Mouse (Mus musculus) forebrain, embryonic 10.5 days (tissue): ENCODE measurements around the gene Rpl27a. TPM values are rescaled to one million over a fixed set of nuclear protein-coding genes. Genes with fewer than 3 reads are reported as not detected.

Experiments
- DNase-seq: peaks from one replicate; pipeline ENCODE4 v3.0.0-alpha.2; 2017; ENCODE audit warnings: low spot score; ENCODE audit errors: extremely low spot score
- H3K27ac ChIP-seq: fragments of 300-500 bp; sonication (generic); 2 replicates; pipeline ENCODE4 v1.5.1; 2016; ENCODE audit warnings: mild to moderate bottlenecking
- H3K27me3 ChIP-seq: fragments of 300-500 bp; sonication (generic); 2 replicates; pipeline ENCODE4 v1.6.1; 2016; ENCODE audit warnings: mild to moderate bottlenecking; ENCODE audit not compliant: poor library complexity, severe bottlenecking
- H3K36me3 ChIP-seq: fragments of 300-500 bp; sonication (generic); replicated peaks from 2 replicates; pipeline ENCODE4 v1.6.1; 2016; ENCODE audit warnings: mild to moderate bottlenecking, moderate library complexity
- H3K4me1 ChIP-seq: fragments of 300-500 bp; sonication (generic); 2 replicates; pipeline ENCODE4 v1.6.1; 2016
- H3K4me3 ChIP-seq: fragments of 300-500 bp; sonication (generic); 2 replicates; pipeline ENCODE4 v1.5.1; 2016; ENCODE audit warnings: mild to moderate bottlenecking, moderate library complexity
- H3K9me3 ChIP-seq: fragments of 300-500 bp; sonication (generic); 2 replicates; pipeline ENCODE4 v1.6.1; 2016; ENCODE audit warnings: mild to moderate bottlenecking, moderate library complexity
- WGBS: fragments of 180-500 bp; shearing (Covaris S2); methylation state at CpG from one replicate; pipeline ENCODE4 v1.1.7; 2016; 5-methylcytosine and 5-hydroxymethylcytosine counted together
- polyA plus RNA-seq: library from polyadenylated mRNA; unstranded; fragments of >200 nt; fragmentation: Nextera tagmentation; extraction: Ambion mirVana; gene quantifications from 2 replicates; pipeline ENCODE4 v1.2.1, GENCODE M21; 2016

Rpl27a gene
- polyA plus RNA-seq, 1 experiment from 2014 or later, result 133 TPM

DNA sequence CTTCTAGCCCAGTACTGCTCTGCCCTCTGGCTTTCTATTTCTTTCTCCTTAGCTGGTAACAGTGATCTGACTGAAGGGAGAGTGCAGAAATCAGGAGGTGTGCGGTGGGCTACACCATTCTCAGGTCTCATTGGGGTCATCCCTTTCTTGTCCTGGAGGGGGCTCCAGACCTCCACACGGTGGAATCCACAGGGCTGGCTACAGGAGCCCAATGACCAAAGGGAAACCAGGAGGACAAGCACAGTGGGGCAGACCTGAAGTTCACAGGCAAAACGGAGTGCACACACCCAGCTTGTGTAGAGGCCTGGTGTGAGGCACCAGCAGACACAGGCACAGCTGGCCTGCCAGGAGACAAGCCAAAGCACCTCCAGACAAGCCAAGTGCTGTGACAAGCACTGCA, 9.4 kb downstream of the Rpl27a start:
- no peak overlapping the region for H3K4me3 ChIP-seq
- 24% methylated on average over 3 of the region's 3 CpGs for WGBS
- H3K4me1 ChIP-seq, result no peaks in the 10 kb centered on the region; the same call in 1 of the 2 replicates
- H3K27me3 ChIP-seq, result no peaks in the 10 kb centered on the region
- H3K36me3 ChIP-seq, result peaks cover 87% of the 10 kb centered on the region
- H3K9me3 ChIP-seq, result no peaks in the 10 kb centered on the region
- peak; percentile 60 for DNase-seq
- no peak overlapping the region for H3K27ac ChIP-seq

DNA sequence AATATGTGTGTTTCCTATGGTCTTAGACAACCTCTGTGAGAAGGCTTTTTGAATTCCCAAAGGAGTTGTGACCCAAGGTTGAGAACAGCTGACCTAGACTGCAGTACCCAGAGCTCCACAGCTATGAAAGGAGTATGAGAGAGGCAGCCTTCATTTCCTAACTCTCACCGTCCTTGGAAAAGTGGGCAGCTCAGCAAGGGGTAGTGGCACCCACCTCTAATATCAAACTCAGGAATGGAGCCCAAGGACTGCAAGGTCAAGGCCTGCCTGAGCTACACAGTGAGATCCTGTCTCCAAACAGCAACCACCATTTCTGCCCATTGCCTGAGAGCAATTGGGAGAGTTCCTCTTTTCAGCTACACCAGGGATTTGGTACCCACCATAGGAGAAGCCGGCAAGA, 10.8 kb downstream of the Rpl27a start:
- H3K36me3 ChIP-seq, result peaks cover 82% of the 10 kb centered on the region
- H3K9me3 ChIP-seq, result no peaks in the 10 kb centered on the region
- H3K27ac ChIP-seq, result no peak overlapping the region
- no peaks in the 10 kb centered on the region; the same call in 1 of the 2 replicates for H3K4me1 ChIP-seq
- WGBS, result 90% methylated on average over 2 of the region's 2 CpGs
- DNase-seq, result no peak
- H3K4me3 ChIP-seq, result no peak overlapping the region
- H3K27me3 ChIP-seq, result no peaks in the 10 kb centered on the region

DNA sequence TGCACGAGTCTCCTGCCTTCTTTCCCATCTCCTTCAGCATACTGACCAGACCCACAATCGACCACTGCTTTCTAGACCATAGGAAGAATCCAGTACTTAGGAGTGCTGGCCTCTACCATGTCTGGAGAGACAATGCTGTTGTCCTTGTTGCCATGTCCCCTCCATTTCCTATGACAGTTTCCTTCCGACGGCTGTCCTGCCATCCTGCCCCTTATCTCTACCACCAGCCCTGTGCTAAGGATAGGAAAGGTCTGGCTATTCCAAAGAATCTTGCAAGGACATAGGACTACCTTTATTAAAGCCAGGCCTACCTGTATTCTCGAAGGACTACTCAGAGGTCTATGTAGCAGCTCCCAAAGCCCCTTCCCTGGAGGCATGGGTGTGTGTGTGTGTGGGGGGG, 12.6 kb downstream of the Rpl27a start:
- DNase-seq, result no peak
- H3K27me3 ChIP-seq, result no peaks in the 10 kb centered on the region
- peaks cover 79% of the 10 kb centered on the region for H3K36me3 ChIP-seq
- no peak overlapping the region for H3K4me3 ChIP-seq
- no peak overlapping the region for H3K27ac ChIP-seq
- H3K4me1 ChIP-seq, result no peaks in the 10 kb centered on the region; the same call in 1 of the 2 replicates
- 89% methylated on average over 5 of the region's 5 CpGs for WGBS
- no peaks in the 10 kb centered on the region for H3K9me3 ChIP-seq

DNA sequence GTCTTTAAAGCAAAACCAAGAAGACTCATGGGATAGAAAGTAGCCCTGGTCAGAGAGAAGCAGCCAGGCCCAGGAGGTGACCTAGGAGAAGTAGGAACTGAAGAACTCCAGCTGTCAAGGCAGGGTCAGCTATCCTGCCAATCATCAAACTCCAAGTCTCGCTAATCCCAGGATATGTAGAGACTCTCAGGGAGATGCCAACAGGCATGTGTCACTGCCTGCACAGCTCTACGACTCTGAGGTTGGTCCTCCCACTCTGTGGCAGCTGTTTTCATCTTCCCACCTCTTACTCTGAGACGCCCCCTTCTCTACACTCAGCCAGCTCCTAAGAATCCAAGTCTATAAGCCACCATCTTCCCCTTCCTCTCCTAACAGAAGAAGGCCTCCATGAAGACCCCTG, 13.7 kb downstream of the Rpl27a start:
- H3K27me3 ChIP-seq, result no peaks in the 10 kb centered on the region
- H3K4me3 ChIP-seq, result no peak overlapping the region
- H3K9me3 ChIP-seq, result no peaks in the 10 kb centered on the region
- no peak for DNase-seq
- H3K27ac ChIP-seq, result no peak overlapping the region
- H3K4me1 ChIP-seq, result no peaks in the 10 kb centered on the region
- 84% methylated on average over 3 of the region's 3 CpGs for WGBS
- H3K36me3 ChIP-seq, result peaks cover 73% of the 10 kb centered on the region

DNA sequence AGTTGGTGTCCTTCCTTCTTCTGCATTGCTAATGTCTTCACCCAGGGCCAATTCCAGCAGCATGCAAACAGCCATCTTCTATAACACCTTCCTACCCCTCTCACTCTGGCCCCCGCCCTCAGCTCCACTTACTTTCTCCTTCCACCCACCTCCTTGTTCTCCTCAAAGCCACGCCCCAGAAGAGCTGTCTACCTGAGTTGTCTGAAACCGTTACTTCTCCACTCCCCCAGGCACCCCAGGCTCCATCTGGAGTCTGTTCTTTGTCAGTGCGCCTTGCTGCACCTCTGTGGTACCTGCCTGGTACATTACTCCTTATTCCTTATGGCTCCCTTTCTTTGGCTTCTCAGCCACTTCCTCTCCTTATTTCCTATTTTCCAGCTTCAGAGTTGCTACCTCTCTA, 14.2 kb downstream of the Rpl27a start:
- Histone ChIP-seq H3K36me3 (peaks cover 71% of the 10 kb centered on the region), H3K27ac (no peak overlapping the region), H3K4me3 (no peak overlapping the region), H3K4me1 (no peaks in the 10 kb centered on the region), H3K9me3 (no peaks in the 10 kb centered on the region), H3K27me3 (no peaks in the 10 kb centered on the region)
- WGBS, result 87% methylated on average over 4 of the region's 4 CpGs
- no peak for DNase-seq

DNA sequence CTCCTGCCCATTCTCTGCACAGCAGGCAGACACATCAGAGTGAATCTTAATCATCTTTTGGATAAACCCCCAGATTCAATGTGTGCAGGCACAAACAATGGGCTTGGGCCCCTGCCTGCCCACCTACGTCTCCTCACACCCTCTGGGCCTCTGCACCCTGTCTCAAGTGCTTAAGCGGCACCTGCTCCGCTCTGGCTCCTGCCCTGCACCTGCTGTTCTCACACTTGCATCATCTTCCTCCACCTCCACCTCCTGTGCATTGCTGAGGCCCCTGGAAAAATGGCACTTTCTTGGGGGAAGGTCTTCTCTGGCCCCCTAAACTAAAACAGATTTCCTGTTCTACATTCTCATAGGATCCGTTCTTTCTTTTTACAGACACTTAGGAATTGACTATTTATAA, 14.9 kb downstream of the Rpl27a start:
- Histone ChIP-seq H3K9me3 (no peaks in the 10 kb centered on the region), H3K36me3 (peaks cover 75% of the 10 kb centered on the region), H3K27ac (no peak overlapping the region), H3K4me3 (no peak overlapping the region), H3K27me3 (no peaks in the 10 kb centered on the region), H3K4me1 (no peaks in the 10 kb centered on the region)
- no peak for DNase-seq
- WGBS, result 90% methylated on average over 4 of the region's 4 CpGs

DNA sequence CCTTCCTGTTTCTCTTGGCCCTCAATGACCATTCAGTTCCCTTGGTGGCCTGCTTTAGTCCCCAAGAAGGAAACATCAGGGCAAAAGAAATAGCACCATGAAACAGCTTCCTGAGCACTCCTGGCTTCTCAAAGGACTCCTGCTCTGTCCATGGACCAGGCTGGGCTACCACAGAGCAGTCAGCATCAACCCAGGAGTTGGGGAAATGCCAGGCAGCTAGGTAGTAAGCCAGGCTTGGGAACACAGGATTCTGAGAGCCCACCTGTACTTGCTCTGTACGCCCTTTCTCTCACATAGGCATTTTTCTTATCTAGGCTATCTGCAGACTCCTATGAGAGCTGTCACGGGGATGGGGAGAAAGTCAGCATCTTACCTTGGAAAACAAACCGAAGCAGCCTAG, 16.0 kb downstream of the Rpl27a start:
- WGBS, result 92% methylated on average over 3 of the region's 3 CpGs
- no peaks in the 10 kb centered on the region for H3K9me3 ChIP-seq
- H3K27ac ChIP-seq, result no peak overlapping the region
- H3K36me3 ChIP-seq, result peaks cover 78% of the 10 kb centered on the region
- H3K4me1 ChIP-seq, result no peaks in the 10 kb centered on the region
- H3K4me3 ChIP-seq, result no peak overlapping the region
- no peak for DNase-seq
- H3K27me3 ChIP-seq, result no peaks in the 10 kb centered on the region

DNA sequence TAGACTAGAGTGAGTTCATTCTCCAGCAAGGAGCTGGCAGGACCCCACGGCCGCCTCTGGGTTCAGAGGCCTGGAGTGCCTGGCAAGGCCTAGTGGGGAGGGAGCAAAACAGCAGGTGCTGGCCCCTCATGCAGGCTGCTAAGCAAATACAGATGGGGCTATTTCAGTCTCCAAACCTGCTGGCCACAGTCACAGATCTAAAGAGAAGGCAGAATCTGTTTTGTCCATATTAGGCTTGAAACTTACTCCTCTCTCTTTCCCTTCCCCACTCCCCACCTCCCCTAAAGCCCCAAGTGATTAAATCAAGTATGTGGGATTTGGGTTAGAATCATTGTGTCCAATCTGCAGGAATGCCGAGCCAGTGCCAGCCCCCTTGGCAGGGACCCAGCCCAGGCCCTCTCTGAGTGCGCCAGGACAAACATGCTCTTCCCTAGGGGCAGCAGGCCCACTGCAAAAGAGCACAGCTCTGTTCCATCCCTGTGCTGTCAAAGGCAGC, 17.6 kb downstream of the Rpl27a start:
- peak overlapping the region; percentile 37; the same call in 1 of the 2 replicates for H3K27ac ChIP-seq
- no peaks in the 10 kb centered on the region for H3K9me3 ChIP-seq
- DNase-seq, result no peak
- H3K27me3 ChIP-seq, result no peaks in the 10 kb centered on the region
- no peak overlapping the region for H3K4me3 ChIP-seq
- no peaks in the 10 kb centered on the region for H3K4me1 ChIP-seq
- peaks cover 67% of the 10 kb centered on the region for H3K36me3 ChIP-seq
- 69% methylated on average over 4 of the region's 4 CpGs for WGBS

DNA sequence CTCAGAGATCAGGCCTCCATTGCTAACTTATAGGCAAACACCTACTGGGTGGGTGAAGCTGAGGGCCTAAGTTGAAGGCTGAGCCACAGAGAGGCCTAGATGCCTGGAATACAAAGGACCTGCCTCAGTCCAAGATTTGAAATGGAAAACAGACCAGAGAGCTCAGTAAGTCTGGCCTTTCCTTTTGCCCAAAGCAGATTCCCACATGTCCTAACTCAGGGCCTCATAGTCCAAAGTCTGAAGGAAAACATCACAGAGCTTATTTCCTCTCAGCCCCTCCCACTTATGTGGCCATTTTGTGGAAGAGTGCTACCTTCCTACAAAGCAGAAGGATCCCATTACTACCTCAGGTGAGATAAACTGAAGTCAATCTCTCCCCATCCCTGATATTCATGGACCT, 22.0 kb downstream of the Rpl27a start:
- no peaks in the 10 kb centered on the region for H3K9me3 ChIP-seq
- H3K36me3 ChIP-seq, result peaks cover 64% of the 10 kb centered on the region
- no peaks in the 10 kb centered on the region for H3K4me1 ChIP-seq
- no peak overlapping the region for H3K27ac ChIP-seq
- H3K27me3 ChIP-seq, result no peaks in the 10 kb centered on the region
- DNase-seq, result no peak
- H3K4me3 ChIP-seq, result no peak overlapping the region

DNA sequence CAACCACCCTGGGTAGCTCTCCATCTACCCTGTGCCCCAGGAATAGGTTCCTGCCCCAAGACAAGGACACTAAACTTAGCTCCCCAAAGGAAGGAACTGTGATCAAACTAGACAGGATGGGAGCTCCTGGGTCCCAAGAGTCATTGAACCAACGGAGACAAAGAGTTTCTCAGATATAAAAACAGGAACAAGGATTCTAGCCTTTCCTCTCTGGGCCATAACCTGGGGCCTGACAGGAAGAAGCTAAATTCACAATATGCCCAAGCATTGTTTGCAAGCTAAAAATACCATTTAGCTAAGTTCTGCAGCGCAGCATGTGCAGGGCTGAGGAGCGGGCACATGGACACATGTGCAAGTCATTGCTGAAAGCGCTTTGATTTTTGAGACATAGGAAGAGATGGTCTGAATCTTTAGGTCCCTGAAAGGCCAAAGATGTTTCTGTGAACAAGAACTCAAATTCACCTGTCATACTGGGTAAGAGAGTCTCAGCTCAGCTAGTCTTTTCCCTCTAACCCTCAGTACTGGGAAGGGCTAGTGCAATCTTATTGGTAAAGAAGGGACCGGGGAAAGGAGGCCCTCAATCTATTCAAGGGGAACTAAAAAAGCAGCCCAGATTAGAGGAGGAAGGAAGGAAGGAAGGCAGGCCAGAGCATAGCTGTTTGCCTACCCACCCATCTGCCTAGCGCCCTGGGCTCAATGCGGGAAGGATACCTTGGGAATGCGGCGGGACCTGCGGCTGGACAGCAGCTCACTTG, 22.8 kb downstream of the Rpl27a start:
- Histone ChIP-seq H3K4me3 (no peak overlapping the region), H3K27ac (0 out of 2 replicates have a peak overlapping the region, but pooled peaks have one; percentile 13), H3K9me3 (no peaks in the 10 kb centered on the region), H3K4me1 (no peaks in the 10 kb centered on the region), H3K27me3 (no peaks in the 10 kb centered on the region), H3K36me3 (peaks cover 56% of the 10 kb centered on the region)
- 91% methylated on average over 10 of the region's 10 CpGs for WGBS
- no peak for DNase-seq

DNA sequence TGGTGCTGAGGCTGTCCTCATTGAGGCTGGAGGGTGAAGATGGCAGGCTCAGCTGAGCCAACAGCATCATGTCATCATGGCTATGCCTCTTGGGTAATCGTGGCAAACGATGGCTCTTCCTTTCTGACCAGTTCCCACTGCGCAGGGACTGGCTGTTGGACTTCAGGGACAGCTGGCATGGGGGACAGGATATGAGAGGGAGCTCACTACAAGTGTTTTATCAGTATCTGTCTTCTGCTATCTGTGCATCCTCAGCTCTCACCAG, 23.3 kb downstream of the Rpl27a start:
- H3K36me3 ChIP-seq, result peaks cover 54% of the 10 kb centered on the region
- 0 out of 2 replicates have a peak overlapping the region, but pooled peaks have one; percentile 13 for H3K27ac ChIP-seq
- DNase-seq, result no peak
- H3K27me3 ChIP-seq, result no peaks in the 10 kb centered on the region
- H3K4me3 ChIP-seq, result no peak overlapping the region
- no peaks in the 10 kb centered on the region for H3K4me1 ChIP-seq
- WGBS, result 87% methylated on average over 3 of the region's 3 CpGs
- H3K9me3 ChIP-seq, result no peaks in the 10 kb centered on the region

DNA sequence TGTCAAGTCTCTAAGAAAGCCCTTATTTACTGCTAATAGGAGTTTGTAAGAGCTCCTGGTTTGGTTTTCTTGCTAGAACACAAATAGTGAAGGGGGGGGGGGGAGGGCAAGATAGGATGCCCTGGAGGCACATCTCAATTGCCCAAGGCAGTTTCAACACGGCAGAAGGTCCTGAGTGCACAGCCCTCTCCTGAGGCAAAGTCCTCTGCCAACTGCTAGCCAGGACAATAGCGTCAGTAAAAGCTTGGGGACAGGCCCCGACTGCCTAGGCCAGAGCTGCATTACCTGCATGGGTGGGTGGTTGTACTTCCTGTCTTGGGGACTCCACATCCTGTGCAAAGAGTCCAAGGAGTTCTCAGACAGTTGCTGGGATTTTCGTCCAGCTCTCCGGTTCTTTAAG, 25.8 kb downstream of the Rpl27a start:
- H3K4me1 ChIP-seq, result no peaks in the 10 kb centered on the region
- H3K4me3 ChIP-seq, result no peak overlapping the region
- WGBS, result 77% methylated on average over 5 of the region's 5 CpGs
- no peak for DNase-seq
- peaks cover 50% of the 10 kb centered on the region for H3K36me3 ChIP-seq
- H3K27me3 ChIP-seq, result no peaks in the 10 kb centered on the region
- H3K27ac ChIP-seq, result no peak overlapping the region
- no peaks in the 10 kb centered on the region for H3K9me3 ChIP-seq

DNA sequence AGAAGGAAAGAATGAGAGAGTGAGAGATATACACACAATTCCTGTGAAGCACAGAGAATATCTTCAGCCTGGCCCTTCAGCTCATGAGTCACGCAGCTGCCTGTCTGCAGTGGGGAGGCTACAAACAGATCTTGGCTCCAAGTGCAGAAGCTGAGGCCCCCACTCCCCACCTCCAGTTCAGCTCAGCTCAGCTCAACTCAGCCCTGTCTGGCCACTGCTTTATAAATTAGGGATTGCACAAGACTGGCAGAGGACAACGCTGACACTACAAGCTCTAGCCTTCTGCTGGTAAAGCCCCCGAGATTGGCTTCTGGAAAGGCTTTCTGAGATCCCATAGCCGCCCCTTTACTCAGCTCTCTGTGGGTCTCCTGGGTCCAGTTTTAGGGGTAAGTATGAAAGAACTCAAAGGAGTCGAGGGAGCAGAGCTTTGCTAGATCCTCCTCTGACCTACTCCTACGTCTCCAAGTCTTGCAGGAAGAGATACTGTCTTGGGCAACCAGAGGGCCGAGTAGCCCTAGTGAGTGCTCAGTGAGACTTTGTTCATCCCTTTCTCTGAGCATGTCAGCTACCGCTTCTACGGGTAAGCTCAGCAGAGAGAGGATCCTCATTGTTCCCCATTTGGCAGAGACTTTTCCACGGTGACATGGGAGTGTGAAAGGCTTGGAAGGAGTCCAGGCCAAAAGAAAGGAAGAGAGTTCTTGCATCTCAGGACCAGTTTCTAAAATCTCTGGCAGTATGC, 26.5 kb downstream of the Rpl27a start:
- 0 out of 2 replicates have a peak overlapping the region, but pooled peaks have one; percentile 48 for H3K27ac ChIP-seq
- H3K36me3 ChIP-seq, result peaks cover 51% of the 10 kb centered on the region
- 87% methylated on average over 10 of the region's 10 CpGs for WGBS
- no peak overlapping the region for H3K4me3 ChIP-seq
- no peak for DNase-seq
- H3K27me3 ChIP-seq, result no peaks in the 10 kb centered on the region
- H3K9me3 ChIP-seq, result no peaks in the 10 kb centered on the region
- H3K4me1 ChIP-seq, result no peaks in the 10 kb centered on the region
